Mouse (Mus musculus) cerebellum, adult 2 months (tissue): Measurements from ENCODE around the gene A930017K11Rik.

ENCODE experiments used
- CTCF ChIP-seq: fragments of 200-500 bp; IDR thresholded peaks from 2 replicates; pipeline ENCODE4 v1.5.1; 2011; ENCODE audit warnings: low read depth, mild to moderate bottlenecking, control low read depth, low read length, moderate library complexity, borderline replicate concordance; ENCODE audit not compliant: insufficient read depth
- POLR2A ChIP-seq: fragments of 200-500 bp; IDR thresholded peaks from 2 replicates; pipeline ENCODE4 v1.6.1; 2011; ENCODE audit warnings: low read length, control low read depth, borderline replicate concordance; ENCODE audit not compliant: insufficient read depth

- TF ChIP-seq CTCF, result no peak
- no peak for TF ChIP-seq POLR2A
Observed at GRCm38 (mm10) chr17:25980854-25981253, 28.5 kb upstream of the A930017K11Rik start.
